ENCODE assay signal across 20 mouse cellular contexts in genomic region chr13:38088008-38088407, GRCm38 (mm10). TPM values are rescaled to one million over a fixed set of nuclear protein-coding genes. Genes with fewer than 3 reads are reported as not detected.
A peak's percentile ranks its signal among the peaks of the same experiment; 100 is the strongest.
DNase-seq lines count a peak whose midpoint lies in the region; ATAC-seq and TF ChIP-seq lines count a peak whose summit lies in the region.
"Had no signal": no experiment of that assay in that cellular context is flagged by ENCODE, and none has a peak within 500 bp of the region (broad histone marks: within the 10 kb centered on the region; RNA-seq: fewer than 3 reads in every experiment).

No protein-coding gene starts in this region.

- WGBS in liver, adult 2 months, result 21% methylated on average over 3 of the region's 3 CpGs
- 31% methylated on average over 3 of the region's 3 CpGs for WGBS in intestine, postnatal 0 days
- 19% methylated on average over 3 of the region's 3 CpGs for WGBS in large intestine, adult 2 months
- WGBS in stomach, postnatal 0 days, result 55% methylated on average over 3 of the region's 3 CpGs
- WGBS in midbrain, embryonic 14.5 days, result 96% methylated on average over 3 of the region's 3 CpGs

- no peaks in the 10 kb centered on the region for H3K36me3 ChIP-seq in liver, adult 2 months (ENCODE audit: control insufficient read depth, insufficient read depth, low read length)
- H3K36me3 ChIP-seq in intestine, postnatal 0 days (ENCODE audit: control insufficient read depth, insufficient read depth), result no peaks in the 10 kb centered on the region
- H3K36me3 ChIP-seq in stomach, postnatal 0 days (ENCODE audit: control insufficient read depth, insufficient read depth, low read length), result no peaks in the 10 kb centered on the region
- H3K36me3 ChIP-seq in midbrain, embryonic 14.5 days (ENCODE audit: control insufficient read depth, insufficient read depth, low read length), result no peaks in the 10 kb centered on the region
- H3K36me3 ChIP-seq: hindbrain, embryonic 12.5 days had no signal

- no peaks in the 10 kb centered on the region for H3K27me3 ChIP-seq in liver, adult 2 months (ENCODE audit: control insufficient read depth, insufficient read depth, low read length)
- H3K27me3 ChIP-seq in intestine, postnatal 0 days (replicated peaks; ENCODE audit: control insufficient read depth, insufficient read depth, low read length), result no peaks in the 10 kb centered on the region
- no peaks in the 10 kb centered on the region for H3K27me3 ChIP-seq in stomach, postnatal 0 days (ENCODE audit: control insufficient read depth, insufficient read depth, low read length)
- no peaks in the 10 kb centered on the region for H3K27me3 ChIP-seq in midbrain, embryonic 14.5 days (ENCODE audit: control insufficient read depth, insufficient read depth, low read length)
- H3K27me3 ChIP-seq: hindbrain, embryonic 12.5 days; Patski had no signal

- peak overlapping the region; percentile 30; the same call in 1 of the 2 replicates for H3K4me2 ChIP-seq in intestine, postnatal 0 days (replicated peaks; ENCODE audit: low read depth)
- no peak overlapping the region for H3K4me2 ChIP-seq in stomach, postnatal 0 days (replicated peaks; ENCODE audit: low read depth)
- H3K4me2 ChIP-seq in midbrain, embryonic 14.5 days (ENCODE audit: low read length), result no peak overlapping the region
- H3K4me2 ChIP-seq: heart, embryonic 11.5 days; hindbrain, embryonic 12.5 days; lung, embryonic 14.5 days had no signal

- ATAC-seq in intestine, postnatal 0 days, result peak; percentile 80
- ATAC-seq in stomach, postnatal 0 days (ENCODE audit: low FRiP score, low TSS enrichment), result peak; percentile 91
- no peak for ATAC-seq in midbrain, embryonic 14.5 days (ENCODE audit: low FRiP score, low TSS enrichment)
- ATAC-seq: forebrain, embryonic 14.5 days; Patski had no signal

- DNase-seq in liver, adult 2 months (ENCODE audit: extremely low read depth, low read depth, low spot score), result peak; percentile 79
- no peak for DNase-seq in liver
- DNase-seq in large intestine, adult 2 months (ENCODE audit: low read depth, low spot score), result peak; percentile 84
- DNase-seq in stomach, postnatal 0 days (ENCODE audit: low spot score), result peak; percentile 68
- no peak for DNase-seq in midbrain, embryonic 14.5 days
- no peak for DNase-seq in natural killer cell, adult 2 months (ENCODE audit: low spot score in 2 of 2)
- DNase-seq: adrenal gland, adult 8-10 months; cerebellum, adult 9-10 months; gastrocnemius, postnatal 10 days; heart, postnatal 10 days; lung, embryonic 14.5 days; lung, postnatal 36 days; right cerebral cortex, postnatal 25 days; thymus, postnatal 25 days had no signal

- no peak for TF ChIP-seq CTCF in liver, adult 2 months (IDR thresholded peaks at IDR 0.05; ENCODE audit: low read depth, low read length)
- TF ChIP-seq CTCF in intestine, postnatal 0 days (IDR thresholded peaks at IDR 0.05; ENCODE audit: low read depth), result no peak
- no peak for TF ChIP-seq CTCF in stomach, postnatal 0 days (IDR thresholded peaks at IDR 0.05; ENCODE audit: low read depth)

- no peak overlapping the region for H3K4me3 ChIP-seq in liver, adult 2 months (ENCODE audit: insufficient read depth, low read depth, low read length)
- H3K4me3 ChIP-seq in intestine, postnatal 0 days (ENCODE audit: low read depth, low read length), result no peak overlapping the region
- H3K4me3 ChIP-seq in stomach, postnatal 0 days (ENCODE audit: low read depth, low read length), result no peak overlapping the region
- H3K4me3 ChIP-seq in midbrain, embryonic 14.5 days (replicated peaks; ENCODE audit: low read depth, low read length), result no peak overlapping the region
- H3K4me3 ChIP-seq: erythroblast, embryonic 14.5 days; hindbrain, embryonic 12.5 days had no signal

- H3K79me2 ChIP-seq in liver, adult 2 months (ENCODE audit: control insufficient read depth, insufficient read depth, low read length), result no peaks in the 10 kb centered on the region

- TF ChIP-seq POLR2A in liver, adult 2 months (IDR thresholded peaks at IDR 0.05; ENCODE audit: extremely low read depth, insufficient read depth, low read length), result no peak

- H3K9ac ChIP-seq in liver, adult 2 months (ENCODE audit: low read depth, low read length), result no peak overlapping the region
- H3K9ac ChIP-seq in intestine, postnatal 0 days (ENCODE audit: low read depth, low read length), result no peak overlapping the region
- no peak overlapping the region for H3K9ac ChIP-seq in stomach, postnatal 0 days (ENCODE audit: low read length)
- no peak overlapping the region for H3K9ac ChIP-seq in midbrain, embryonic 14.5 days (replicated peaks; ENCODE audit: low read length)
- H3K9ac ChIP-seq: hindbrain, embryonic 12.5 days; lung, embryonic 14.5 days had no signal

- no peak for TF ChIP-seq EP300 in stomach, postnatal 0 days (optimal IDR thresholded peaks at IDR 0.05)

- peaks cover 23% of the 10 kb centered on the region for H3K4me1 ChIP-seq in liver, adult 2 months (ENCODE audit: control insufficient read depth, insufficient read depth, low read length)
- H3K4me1 ChIP-seq in intestine, postnatal 0 days (replicated peaks; ENCODE audit: control insufficient read depth, insufficient read depth, low read length), result peaks cover 9% of the 10 kb centered on the region
- no peaks in the 10 kb centered on the region for H3K4me1 ChIP-seq in stomach, postnatal 0 days (replicated peaks; ENCODE audit: control insufficient read depth, insufficient read depth)
- H3K4me1 ChIP-seq in midbrain, embryonic 14.5 days (ENCODE audit: control insufficient read depth, insufficient read depth, low read length), result no peaks in the 10 kb centered on the region
- H3K4me1 ChIP-seq: hindbrain, embryonic 12.5 days had no signal

- H3K27ac ChIP-seq in liver, adult 2 months (replicated peaks; ENCODE audit: insufficient read depth, low read depth, low read length), result no peak overlapping the region
- peak overlapping the region; percentile 87 for H3K27ac ChIP-seq in intestine, postnatal 0 days (ENCODE audit: low read depth, low read length)
- peak overlapping the region; percentile 58 for H3K27ac ChIP-seq in stomach, postnatal 0 days (replicated peaks)
- H3K27ac ChIP-seq in midbrain, embryonic 14.5 days (replicated peaks; ENCODE audit: low read depth, low read length), result no peak overlapping the region
- H3K27ac ChIP-seq: hindbrain, embryonic 12.5 days had no signal

- no peaks in the 10 kb centered on the region for H3K9me3 ChIP-seq in intestine, postnatal 0 days (ENCODE audit: control insufficient read depth)
- H3K9me3 ChIP-seq in stomach, postnatal 0 days (ENCODE audit: control insufficient read depth, low read length), result no peaks in the 10 kb centered on the region
- no peaks in the 10 kb centered on the region for H3K9me3 ChIP-seq in midbrain, embryonic 14.5 days (ENCODE audit: control insufficient read depth, low read length)
- H3K9me3 ChIP-seq: hindbrain, embryonic 12.5 days had no signal

RNA-seq across cellular contexts. Expression of gene Cage1, which starts 51.1 kb away (rescaled TPM):
- 0.54 and 0.55 TPM in 2 replicates for total RNA-seq in liver, adult 2 months (2014; rRNA removed)
- 0.06 and 0.17 TPM in 2 replicates for polyA plus RNA-seq in liver, adult 2 months (2012; rRNA removed)
- 0.63 and 0.71 TPM in 2 replicates for polyA plus RNA-seq in intestine, postnatal 0 days (2015; fragmentation: Nextera tagmentation; extraction: Ambion mirVana)
- polyA plus RNA-seq in large intestine, adult 2 months (2012; rRNA removed), result 0.07 and 0.15 TPM in 2 replicates
- polyA plus RNA-seq in stomach, postnatal 0 days (2015; fragmentation: Nextera tagmentation; extraction: Ambion mirVana), result 0.86 and 1.2 TPM in 2 replicates
- polyA plus RNA-seq in midbrain, embryonic 14.5 days (2014; fragmentation: Nextera tagmentation; extraction: Ambion mirVana), result 2.7 TPM in 2 replicates

RNA-seq across cellular contexts. Expression of gene Riok1, which starts 51.2 kb away (rescaled TPM):
- 11.1 and 15.9 TPM in 2 replicates for total RNA-seq in liver, adult 2 months (2014; rRNA removed)
- polyA plus RNA-seq in liver, adult 2 months (2012; rRNA removed), result 4.3 and 8.0 TPM in 2 replicates
- polyA plus RNA-seq in intestine, postnatal 0 days (2015; fragmentation: Nextera tagmentation; extraction: Ambion mirVana), result 15.7 and 20.6 TPM in 2 replicates
- polyA plus RNA-seq in large intestine, adult 2 months (2012; rRNA removed), result 9.9 and 14.2 TPM in 2 replicates
- polyA plus RNA-seq in stomach, postnatal 0 days (2015; fragmentation: Nextera tagmentation; extraction: Ambion mirVana), result 22.9 and 24.3 TPM in 2 replicates
- 45.0 and 51.1 TPM in 2 replicates for polyA plus RNA-seq in midbrain, embryonic 14.5 days (2014; fragmentation: Nextera tagmentation; extraction: Ambion mirVana)

Comparison
In these comparisons a context has a peak if more than half of its experiments do, and no peak if none do; other contexts are left out.
1. DNase-seq: peak in liver, adult 2 months (single experiment), large intestine, adult 2 months (single experiment) and stomach, postnatal 0 days (single experiment); none in liver (single experiment), midbrain, embryonic 14.5 days (single experiment) and natural killer cell, adult 2 months (0 of 2).
2. H3K27ac ChIP-seq: peak in intestine, postnatal 0 days (single experiment) and stomach, postnatal 0 days (single experiment); none in liver, adult 2 months (single experiment) and midbrain, embryonic 14.5 days (single experiment).